Mouse (Mus musculus) embryonic fibroblast, embryonic 13.5 days (primary cell): ENCODE measurements at regions not wholly inside any gene's neighbourhood (a gene's known extent, or its start where the extent isn't known, plus 50 kb on each side); places are given as distances from the start of the nearest gene placed in this dataset.

Source experiments
- CTCF ChIP-seq: IDR thresholded peaks from 2 replicates; pipeline ENCODE4 v1.5.1; 2011; ENCODE audit warnings: mild to moderate bottlenecking, control low read depth, low read length, moderate library complexity, borderline replicate concordance; ENCODE audit not compliant: insufficient read depth
- POLR2A ChIP-seq: IDR thresholded peaks from 2 replicates; pipeline ENCODE4 v1.6.1; 2011; ENCODE audit warnings: low read depth, mild to moderate bottlenecking, control low read depth, low read length, moderate library complexity

- TF ChIP-seq CTCF (no peak), POLR2A (no peak)
These were observed 68.1 kb downstream of the Gm11983 start for GRCm38 (mm10) chr11:6769437-6769765.
